Mouse (Mus musculus) layer of hippocampus, postnatal 14 days (tissue): ENCODE data around the gene Ncf1. TPM values are rescaled to one million over a fixed set of nuclear protein-coding genes. Genes with fewer than 3 reads are reported as not detected.
A peak's percentile ranks its signal among the peaks of the same experiment; 100 is the strongest.

Source experiments
- DNase-seq, 2 experiments: peaks; one replicate each; pipeline ENCODE4 v3.0.0; 2021 to 2022; ENCODE audit warnings: low spot score in 2 of 2, mixed read lengths in 1 of 2
- total RNA-seq, 2 experiments: library from RNA; stranded (reverse); gene quantifications; 2 replicates each; pipeline ENCODE4 v1.2.3; 2021

Gene Ncf1
- total RNA-seq, 2 experiments from 2014 or later, result 8.2 to 9.1 TPM

GRCm38 (mm10) chr5:134246146-134246545 lies 16.7 kb upstream of the Ncf1 start:
- no peak for DNase-seq

- no peak for DNase-seq
Measured at GRCm38 (mm10) chr5:134244890-134245289, 15.5 kb upstream of the Ncf1 start.

GRCm38 (mm10) chr5:134243661-134244436 lies 14.4 kb upstream of the Ncf1 start:
- no peak for DNase-seq

GRCm38 (mm10) chr5:134241831-134242230 lies 12.4 kb upstream of the Ncf1 start:
- peak in 1 of 2 experiments; percentile 52 for DNase-seq

- DNase-seq, result no peak
Measured at GRCm38 (mm10) chr5:134237936-134238760, 8.7 kb upstream of the Ncf1 start.

GRCm38 (mm10) chr5:134237508-134237907 lies 8.1 kb upstream of the Ncf1 start:
- DNase-seq, result no peak

- DNase-seq, result no peak
Measured at GRCm38 (mm10) chr5:134236796-134237195, 7.4 kb upstream of the Ncf1 start.

GRCm38 (mm10) chr5:134236241-134236640 lies 6.8 kb upstream of the Ncf1 start:
- DNase-seq, result no peak

GRCm38 (mm10) chr5:134235111-134235510 lies 5.7 kb upstream of the Ncf1 start:
- peak; percentile 57 to 58 for DNase-seq

GRCm38 (mm10) chr5:134234205-134234604 lies 4.8 kb upstream of the Ncf1 start:
- DNase-seq, result no peak

GRCm38 (mm10) chr5:134233244-134233651 lies 3.8 kb upstream of the Ncf1 start:
- no peak for DNase-seq

GRCm38 (mm10) chr5:134232568-134232967 lies 3.1 kb upstream of the Ncf1 start:
- DNase-seq, result no peak

- no peak for DNase-seq
Measured at GRCm38 (mm10) chr5:134232111-134232510, 2.7 kb upstream of the Ncf1 start.

- peak in 1 of 2 experiments; percentile 50 for DNase-seq
Measured at GRCm38 (mm10) chr5:134231376-134231775, 2.0 kb upstream of the Ncf1 start.

- DNase-seq, result no peak
Measured at GRCm38 (mm10) chr5:134228249-134228638, 1.2 kb downstream of the Ncf1 start.

GRCm38 (mm10) chr5:134227574-134228248 lies 1.7 kb downstream of the Ncf1 start:
- no peak for DNase-seq

GRCm38 (mm10) chr5:134226946-134227345 lies 2.5 kb downstream of the Ncf1 start:
- DNase-seq, result no peak

GRCm38 (mm10) chr5:134225110-134225901 lies 4.1 kb downstream of the Ncf1 start:
- no peak for DNase-seq

GRCm38 (mm10) chr5:134221708-134222150 lies 7.7 kb downstream of the Ncf1 start:
- DNase-seq, result no peak

- no peak for DNase-seq
Measured at GRCm38 (mm10) chr5:134221278-134221677, 8.1 kb downstream of the Ncf1 start.

GRCm38 (mm10) chr5:134217900-134218299 lies 11.5 kb downstream of the Ncf1 start:
- DNase-seq, result no peak
